Comparison of ENCODE assay signal across 26 mouse cellular contexts in genomic region chr5:13255353-13255752, GRCm38 (mm10).
A peak's percentile ranks its signal among the peaks of the same experiment; 100 is the strongest.
DNase-seq lines count a peak whose midpoint lies in the region; ATAC-seq and TF ChIP-seq lines count a peak whose summit lies in the region.
"Had no signal": no experiment of that assay in that cellular context is flagged by ENCODE, and none has a peak within 500 bp of the region (broad histone marks: within the 10 kb centered on the region; RNA-seq: fewer than 3 reads in every experiment).

No protein-coding gene starts in this region.

- TF ChIP-seq POLR2A in limb, embryonic 14.5 days (IDR thresholded peaks at IDR 0.05; ENCODE audit: borderline replicate concordance, extremely low read depth, insufficient read depth, insufficient read length) = no peak

- no peak overlapping the region for H3K9ac ChIP-seq in embryonic facial prominence, embryonic 14.5 days (ENCODE audit: low read depth, low read length)
- no peak overlapping the region for H3K9ac ChIP-seq in limb, embryonic 13.5 days
- H3K9ac ChIP-seq in lung, embryonic 16.5 days (ENCODE audit: low read length) = no peak overlapping the region
- H3K9ac ChIP-seq in limb, embryonic 14.5 days (ENCODE audit: low read depth, low read length, severe bottlenecking) = no peak overlapping the region
- H3K9ac ChIP-seq: embryonic facial prominence, embryonic 12.5 days; forebrain, embryonic 12.5 days; forebrain, embryonic 15.5 days; heart, embryonic 12.5 days; heart, embryonic 15.5 days; hindbrain, embryonic 13.5 days had no signal

- no peak overlapping the region for H3K27ac ChIP-seq in embryonic facial prominence, embryonic 14.5 days (replicated peaks; ENCODE audit: low read depth, low read length)
- H3K27ac ChIP-seq in embryonic facial prominence, embryonic 10.5 days (replicated peaks) = no peak overlapping the region
- H3K27ac ChIP-seq in limb, embryonic 13.5 days = no peak overlapping the region
- no peak overlapping the region for H3K27ac ChIP-seq in limb, embryonic 10.5 days
- H3K27ac ChIP-seq in lung, embryonic 16.5 days (ENCODE audit: low read length) = no peak overlapping the region
- no peak overlapping the region for H3K27ac ChIP-seq in limb, embryonic 14.5 days (replicated peaks; ENCODE audit: low read depth, low read length)
- H3K27ac ChIP-seq: embryonic facial prominence, embryonic 12.5 days; forebrain, embryonic 12.5 days; forebrain, embryonic 15.5 days; heart, embryonic 15.5 days; hindbrain, embryonic 10.5 days; hindbrain, embryonic 13.5 days had no signal

- no peaks in the 10 kb centered on the region for H3K27me3 ChIP-seq in embryonic facial prominence, embryonic 14.5 days (replicated peaks; ENCODE audit: control insufficient read depth, insufficient read depth, low read length)
- H3K27me3 ChIP-seq in embryonic facial prominence, embryonic 10.5 days (replicated peaks; ENCODE audit: low read depth, poor library complexity, severe bottlenecking) = no peaks in the 10 kb centered on the region
- H3K27me3 ChIP-seq in limb, embryonic 13.5 days = no peaks in the 10 kb centered on the region
- no peaks in the 10 kb centered on the region for H3K27me3 ChIP-seq in limb, embryonic 10.5 days (ENCODE audit: low read depth, poor library complexity, severe bottlenecking)
- H3K27me3 ChIP-seq in lung, embryonic 16.5 days (ENCODE audit: control insufficient read depth, insufficient read depth, low read depth, low read length) = no peaks in the 10 kb centered on the region
- H3K27me3 ChIP-seq in limb, embryonic 14.5 days (ENCODE audit: control insufficient read depth, insufficient read depth, low read length) = no peaks in the 10 kb centered on the region
- H3K27me3 ChIP-seq: embryonic facial prominence, embryonic 12.5 days; forebrain, embryonic 12.5 days; forebrain, embryonic 15.5 days; heart, embryonic 12.5 days; heart, embryonic 15.5 days; hindbrain, embryonic 13.5 days had no signal

- H3K36me3 ChIP-seq in embryonic facial prominence, embryonic 14.5 days (ENCODE audit: control insufficient read depth, insufficient read depth, low read length) = no peaks in the 10 kb centered on the region
- no peaks in the 10 kb centered on the region for H3K36me3 ChIP-seq in embryonic facial prominence, embryonic 10.5 days (replicated peaks)
- no peaks in the 10 kb centered on the region for H3K36me3 ChIP-seq in limb, embryonic 13.5 days
- H3K36me3 ChIP-seq in limb, embryonic 10.5 days = no peaks in the 10 kb centered on the region
- no peaks in the 10 kb centered on the region for H3K36me3 ChIP-seq in lung, embryonic 16.5 days (ENCODE audit: control insufficient read depth, insufficient read depth, low read length)
- no peaks in the 10 kb centered on the region for H3K36me3 ChIP-seq in limb, embryonic 14.5 days (ENCODE audit: control insufficient read depth, insufficient read depth, low read length)
- H3K36me3 ChIP-seq: embryonic facial prominence, embryonic 12.5 days; forebrain, embryonic 12.5 days; forebrain, embryonic 15.5 days; heart, embryonic 12.5 days; heart, embryonic 15.5 days; hindbrain, embryonic 10.5 days; hindbrain, embryonic 13.5 days had no signal

- WGBS in embryonic facial prominence, embryonic 14.5 days = 37% methylated on average over 3 of the region's 3 CpGs
- WGBS in embryonic facial prominence, embryonic 10.5 days = 76% methylated on average over 3 of the region's 3 CpGs
- WGBS in limb, embryonic 13.5 days = 33% methylated on average over 3 of the region's 3 CpGs
- WGBS in limb, embryonic 10.5 days = 81% methylated on average over 3 of the region's 3 CpGs
- WGBS in lung, embryonic 16.5 days = 27% methylated on average over 3 of the region's 3 CpGs
- 30% methylated on average over 3 of the region's 3 CpGs for WGBS in limb, embryonic 14.5 days

- H3K4me2 ChIP-seq in embryonic facial prominence, embryonic 14.5 days (ENCODE audit: low read depth, low read length) = no peak overlapping the region
- no peak overlapping the region for H3K4me2 ChIP-seq in limb, embryonic 13.5 days (replicated peaks)
- no peak overlapping the region for H3K4me2 ChIP-seq in lung, embryonic 16.5 days (ENCODE audit: low read depth, low read length)
- H3K4me2 ChIP-seq in limb, embryonic 14.5 days (replicated peaks; ENCODE audit: low read depth, low read length, severe bottlenecking) = no peak overlapping the region
- H3K4me2 ChIP-seq: embryonic facial prominence, embryonic 12.5 days; forebrain, embryonic 12.5 days; forebrain, embryonic 15.5 days; heart, embryonic 12.5 days; heart, embryonic 15.5 days; hindbrain, embryonic 13.5 days had no signal

- ATAC-seq in embryonic facial prominence, embryonic 14.5 days (ENCODE audit: low read depth) = no peak; the same call in 1 of the 2 replicates
- 0 out of 2 replicates have a peak, but pooled peaks have one; percentile 66 for ATAC-seq in limb, embryonic 13.5 days (ENCODE audit: low FRiP score, low read depth)
- peak; percentile 89 for ATAC-seq in lung, embryonic 16.5 days (ENCODE audit: low read depth)
- peak; percentile 79 for ATAC-seq in limb, embryonic 14.5 days (ENCODE audit: low FRiP score, low read depth)
- ATAC-seq: activated CD4-positive, CD25-positive, alpha-beta regulatory T cell, adult 4 months; forebrain, embryonic 15.5 days had no signal

- no peak overlapping the region for H3K4me3 ChIP-seq in embryonic facial prominence, embryonic 14.5 days (ENCODE audit: low read depth, low read length)
- no peak overlapping the region for H3K4me3 ChIP-seq in embryonic facial prominence, embryonic 10.5 days
- H3K4me3 ChIP-seq in limb, embryonic 13.5 days = no peak overlapping the region
- no peak overlapping the region for H3K4me3 ChIP-seq in limb, embryonic 10.5 days
- H3K4me3 ChIP-seq in lung, embryonic 16.5 days (ENCODE audit: low read length) = no peak overlapping the region
- H3K4me3 ChIP-seq in limb, embryonic 14.5 days (replicated peaks; ENCODE audit: low read length) = no peak overlapping the region
- H3K4me3 ChIP-seq: embryonic facial prominence, embryonic 12.5 days; erythroblast, embryonic 14.5 days; forebrain, embryonic 12.5 days; forebrain, embryonic 15.5 days; heart, embryonic 12.5 days; heart, embryonic 15.5 days; hindbrain, embryonic 10.5 days; hindbrain, embryonic 13.5 days had no signal

- no peaks in the 10 kb centered on the region for H3K4me1 ChIP-seq in embryonic facial prominence, embryonic 14.5 days (ENCODE audit: control insufficient read depth, insufficient read depth, low read length)
- no peaks in the 10 kb centered on the region for H3K4me1 ChIP-seq in embryonic facial prominence, embryonic 10.5 days
- no peaks in the 10 kb centered on the region for H3K4me1 ChIP-seq in limb, embryonic 13.5 days
- H3K4me1 ChIP-seq in limb, embryonic 10.5 days = no peaks in the 10 kb centered on the region
- H3K4me1 ChIP-seq in lung, embryonic 16.5 days (replicated peaks; ENCODE audit: control insufficient read depth, insufficient read depth, low read length) = 0 out of 2 replicates have a peak, but pooled peaks cover 3% of the 10 kb centered on the region
- no peaks in the 10 kb centered on the region for H3K4me1 ChIP-seq in limb, embryonic 14.5 days (ENCODE audit: control insufficient read depth, insufficient read depth, low read length)
- H3K4me1 ChIP-seq: embryonic facial prominence, embryonic 12.5 days; forebrain, embryonic 12.5 days; forebrain, embryonic 15.5 days; heart, embryonic 12.5 days; heart, embryonic 15.5 days; hindbrain, embryonic 10.5 days; hindbrain, embryonic 13.5 days had no signal

- DNase-seq in embryonic facial prominence, embryonic 14.5 days (ENCODE audit: low spot score) = peak; percentile 80
- DNase-seq in embryonic facial prominence, embryonic 10.5 days (ENCODE audit: low spot score) = no peak
- no peak for DNase-seq in limb, embryonic 10.5 days (ENCODE audit: low spot score)
- no peak for DNase-seq in lung, postnatal 14 days
- DNase-seq in limb, embryonic 14.5 days (ENCODE audit: low spot score) = peak; percentile 84
- DNase-seq in cerebellum, adult 11 months = no peak
- DNase-seq: adrenal gland, adult 8-10 months; adrenal gland, postnatal 25 days; cerebellum, adult 18-20 months; cerebellum, adult 9-10 months; cerebellum, postnatal 14 days; gastrocnemius, postnatal 25 days; heart, adult 18-20 months; heart, postnatal 10 days; heart, postnatal 36 days had no signal

- no peaks in the 10 kb centered on the region for H3K9me3 ChIP-seq in embryonic facial prominence, embryonic 14.5 days (ENCODE audit: control insufficient read depth, low read length)
- no peaks in the 10 kb centered on the region for H3K9me3 ChIP-seq in embryonic facial prominence, embryonic 10.5 days
- H3K9me3 ChIP-seq in limb, embryonic 13.5 days = no peaks in the 10 kb centered on the region
- H3K9me3 ChIP-seq in limb, embryonic 10.5 days (replicated peaks) = no peaks in the 10 kb centered on the region
- no peaks in the 10 kb centered on the region for H3K9me3 ChIP-seq in lung, embryonic 16.5 days (ENCODE audit: control insufficient read depth, low read length)
- no peaks in the 10 kb centered on the region for H3K9me3 ChIP-seq in limb, embryonic 14.5 days (ENCODE audit: control insufficient read depth, low read length)
- H3K9me3 ChIP-seq: embryonic facial prominence, embryonic 12.5 days; forebrain, embryonic 12.5 days; forebrain, embryonic 15.5 days; heart, embryonic 12.5 days; heart, embryonic 15.5 days; hindbrain, embryonic 10.5 days; hindbrain, embryonic 13.5 days had no signal

Comparison
In these comparisons a context has a peak if more than half of its experiments do, and no peak if none do; other contexts are left out.
1. DNase-seq: peak in embryonic facial prominence, embryonic 14.5 days (single experiment) and limb, embryonic 14.5 days (single experiment); none in embryonic facial prominence, embryonic 10.5 days (single experiment), limb, embryonic 10.5 days (single experiment), lung, postnatal 14 days (single experiment) and cerebellum, adult 11 months (single experiment).